Mouse (Mus musculus): Measurements from ENCODE around the gene Klhl9. TPM values are rescaled to one million over a fixed set of nuclear protein-coding genes. Genes with fewer than 3 reads are reported as not detected.
"Not testable (repeated sequence)": the region's sequence is repeated elsewhere in the genome, so short reads cannot be mapped to it uniquely, and the experiment has no call there.

Gene Klhl9
- polyA plus RNA-seq (2012; rRNA removed): 14.9 and 20.2 TPM in 2 replicates

GRCm38 (mm10) chr4:88721791-88722721, at the start of gene Klhl9, which contains the start of gene Gm26566:
Gene Klhl9, minus strand, starts transcription at chr4:88722465.
Gene Gm26566, plus strand, starts transcription at chr4:88721805.
- DNase-seq (ENCODE audit: low read depth): no peak

GRCm38 (mm10) chr4:88763384-88764018, 41.2 kb upstream of the Klhl9 start:
- DNase-seq (ENCODE audit: low read depth): not testable (repeated sequence)

GRCm38 (mm10) chr4:88762341-88762740, 40.1 kb upstream of the Klhl9 start:
- not testable (repeated sequence) for DNase-seq (ENCODE audit: low read depth)

- DNase-seq (ENCODE audit: low read depth): not testable (repeated sequence)
Observed at GRCm38 (mm10) chr4:88761776-88762175, 39.5 kb upstream of the Klhl9 start.

- not testable (repeated sequence) for DNase-seq (ENCODE audit: low read depth)
Observed at GRCm38 (mm10) chr4:88760431-88760830, 38.2 kb upstream of the Klhl9 start.

GRCm38 (mm10) chr4:88759610-88760268, 37.5 kb upstream of the Klhl9 start, which contains the start of gene Gm13283:
Gene Gm13283, plus strand, starts transcription at chr4:88760119.
- not testable (repeated sequence) for DNase-seq (ENCODE audit: low read depth)

GRCm38 (mm10) chr4:88758751-88759150, 36.5 kb upstream of the Klhl9 start:
- not testable (repeated sequence) for DNase-seq (ENCODE audit: low read depth)

GRCm38 (mm10) chr4:88757628-88758031, 35.4 kb upstream of the Klhl9 start:
- peak; percentile 28 for DNase-seq (ENCODE audit: low read depth)

- DNase-seq (ENCODE audit: low read depth): not testable (repeated sequence)
Observed at GRCm38 (mm10) chr4:88756581-88757513, 34.6 kb upstream of the Klhl9 start.

GRCm38 (mm10) chr4:88754818-88755340, 32.6 kb upstream of the Klhl9 start, which contains the start of gene Gm13271:
Gene Gm13271, plus strand, starts transcription at chr4:88754868.
- DNase-seq (ENCODE audit: low read depth): not testable (repeated sequence)

- no peak for DNase-seq (ENCODE audit: low read depth)
Observed at GRCm38 (mm10) chr4:88749926-88750325, 27.7 kb upstream of the Klhl9 start.

GRCm38 (mm10) chr4:88744207-88744606, 21.9 kb upstream of the Klhl9 start:
- no peak for DNase-seq (ENCODE audit: low read depth)

- no peak for DNase-seq (ENCODE audit: low read depth)
Observed at GRCm38 (mm10) chr4:88742771-88743371, 20.6 kb upstream of the Klhl9 start.

GRCm38 (mm10) chr4:88741426-88741825, 19.2 kb upstream of the Klhl9 start:
- no peak for DNase-seq (ENCODE audit: low read depth)

- no peak for DNase-seq (ENCODE audit: low read depth)
Observed at GRCm38 (mm10) chr4:88739036-88739435, 16.8 kb upstream of the Klhl9 start.

GRCm38 (mm10) chr4:88738480-88738879, 16.2 kb upstream of the Klhl9 start:
- no peak for DNase-seq (ENCODE audit: low read depth)

- no peak for DNase-seq (ENCODE audit: low read depth)
Observed at GRCm38 (mm10) chr4:88727324-88727723, 5.1 kb upstream of the Klhl9 start.

GRCm38 (mm10) chr4:88726727-88727126, 4.5 kb upstream of the Klhl9 start:
- DNase-seq (ENCODE audit: low read depth): no peak

GRCm38 (mm10) chr4:88723497-88724090, 1.3 kb upstream of the Klhl9 start:
- no peak for DNase-seq (ENCODE audit: low read depth)

- no peak for DNase-seq (ENCODE audit: low read depth)
Observed at GRCm38 (mm10) chr4:88718715-88719114, 3.5 kb downstream of the Klhl9 start.

Data from gonadal fat pad, adult 2 months (tissue).